Mouse (Mus musculus) cortical plate, adult 2 months (tissue): ENCODE data around the gene Tmem9.

Source experiments
- CTCF ChIP-seq: fragments of 200-500 bp; IDR thresholded peaks from 2 replicates; pipeline ENCODE4 v1.5.1; 2011; ENCODE audit warnings: mild to moderate bottlenecking, control low read depth, low read length; ENCODE audit not compliant: insufficient read depth; ENCODE audit errors: extremely low read depth
- POLR2A ChIP-seq: fragments of 200-500 bp; IDR thresholded peaks from 2 replicates; pipeline ENCODE4 v1.6.1; 2011; ENCODE audit warnings: mild to moderate bottlenecking, low read length, control low read depth; ENCODE audit not compliant: insufficient read depth; ENCODE audit errors: extremely low read depth

DNA sequence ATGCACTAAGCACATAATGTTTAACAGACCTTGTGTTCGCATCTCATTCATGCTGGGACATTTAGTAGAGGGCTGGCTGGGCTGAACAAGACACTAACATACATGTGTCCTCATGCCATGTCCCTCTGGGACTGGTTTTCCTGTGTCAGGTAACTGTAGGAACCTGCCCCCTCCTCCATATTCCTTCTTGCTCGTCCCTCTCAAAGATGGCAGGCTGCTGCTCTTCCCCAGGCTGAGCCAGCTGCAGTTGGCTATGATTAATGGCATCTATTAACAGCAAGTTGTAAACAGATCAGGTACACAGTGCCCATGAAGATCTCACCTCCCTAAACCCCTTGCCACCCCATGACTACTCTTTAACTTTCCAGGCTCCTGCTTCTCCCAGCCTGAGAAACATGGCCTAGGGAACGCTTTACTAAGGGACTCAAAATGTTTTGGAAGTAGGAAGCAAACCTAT lies 1.6 kb upstream of the Tmem9 start, which contains the start of gene Igfn1:
- no peak for TF ChIP-seq CTCF
- TF ChIP-seq POLR2A = no peak
